Mouse (Mus musculus) erythroblast, embryonic 14.5 days (primary cell): ENCODE results near the gene Zkscan5.

Experiments used
- GATA1 ChIP-seq: IDR thresholded peaks from 2 replicates; pipeline ENCODE4 v1.6.1; 2012; ENCODE audit warnings: low read length, inconsistent platforms, mixed read lengths
- TAL1 ChIP-seq: IDR thresholded peaks from 3 replicates; pipeline ENCODE4 v1.6.1; 2012; ENCODE audit warnings: low read length, inconsistent platforms, mixed read lengths

DNA sequence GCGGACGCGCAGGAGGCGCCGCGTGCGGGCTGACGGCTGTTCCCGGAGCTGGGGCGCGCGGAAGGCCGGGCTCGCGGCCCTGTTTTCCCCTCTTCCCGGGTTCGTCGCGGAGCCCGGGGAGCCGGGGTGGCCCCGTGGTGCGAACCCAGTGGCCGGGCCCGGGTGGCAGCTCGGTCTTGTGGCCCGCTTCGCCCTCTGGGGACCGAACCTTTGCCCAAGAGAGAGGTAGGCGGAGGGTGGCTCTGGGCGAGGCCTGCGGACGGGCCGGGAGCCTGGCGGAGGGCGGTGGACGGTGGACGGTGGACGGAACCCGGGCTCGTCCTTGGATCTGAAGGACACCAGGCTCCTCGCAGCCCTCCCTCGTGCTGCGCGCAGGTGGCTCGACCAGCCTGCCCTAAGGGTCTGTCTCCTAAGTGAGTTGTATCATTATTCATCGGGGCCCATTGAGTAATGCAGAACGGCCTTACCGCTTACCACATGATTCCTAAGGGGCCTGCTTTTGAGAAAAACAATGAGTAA is 27.6 kb downstream of the Zkscan5 start:
- TF ChIP-seq GATA1 (no peak), TAL1 (no peak)
